Mouse (Mus musculus): ENCODE data around the gene Grin3a.

GRCm38 (mm10) chr4:49659421-49659820, 186.1 kb downstream of the Grin3a start:
- TF ChIP-seq FLI1 (IDR thresholded peaks at IDR 0.05; ENCODE audit: low read length) (no peak), GATA1 (IDR thresholded peaks at IDR 0.05; ENCODE audit: borderline replicate concordance, low read length) (no peak)
